Mouse (Mus musculus) gonadal fat pad, adult 2 months (tissue): ENCODE measurements around the gene Tspoap1. TPM values are rescaled to one million over a fixed set of nuclear protein-coding genes. Genes with fewer than 3 reads are reported as not detected.

Experiments used
- DNase-seq: peaks from one replicate; pipeline ENCODE4 v3.0.0-alpha.2; 2012; ENCODE audit warnings: low read depth
- polyA plus RNA-seq: library from polyadenylated mRNA; depleted of rRNA; stranded (reverse); fragments of >200 nt; gene quantifications from 2 replicates; pipeline ENCODE4 v1.2.3, GENCODE M21; 2012; rRNA removed

The Tspoap1 gene
- 2.7 and 3.7 TPM in 2 replicates for polyA plus RNA-seq

GRCm38 (mm10) chr11:87760301-87761081 is at the start of gene Tspoap1:
Gene Tspoap1, plus strand, starts transcription at chr11:87760541.
- DNase-seq = no peak

- DNase-seq = no peak
These were observed 48.2 kb upstream of the Tspoap1 start for GRCm38 (mm10) chr11:87712188-87712587.

GRCm38 (mm10) chr11:87715999-87716398 is 44.3 kb upstream of the Tspoap1 start:
- DNase-seq = no peak

- no peak for DNase-seq
These were observed 40.8 kb upstream of the Tspoap1 start for GRCm38 (mm10) chr11:87719526-87719925.

- DNase-seq = no peak
These were observed 40.0 kb upstream of the Tspoap1 start for GRCm38 (mm10) chr11:87720324-87720723.

- no peak for DNase-seq
These were observed 39.5 kb upstream of the Tspoap1 start for GRCm38 (mm10) chr11:87720839-87721238.

GRCm38 (mm10) chr11:87722168-87722567 is 38.2 kb upstream of the Tspoap1 start:
- DNase-seq = no peak

GRCm38 (mm10) chr11:87722891-87723290 is 37.5 kb upstream of the Tspoap1 start:
- no peak for DNase-seq

GRCm38 (mm10) chr11:87725515-87725914 is 34.8 kb upstream of the Tspoap1 start:
- no peak for DNase-seq

GRCm38 (mm10) chr11:87725964-87726562 is 34.3 kb upstream of the Tspoap1 start:
- no peak for DNase-seq

- DNase-seq = no peak
These were observed 33.3 kb upstream of the Tspoap1 start for GRCm38 (mm10) chr11:87727021-87727420.

GRCm38 (mm10) chr11:87727471-87727870 is 32.9 kb upstream of the Tspoap1 start:
- DNase-seq = no peak

GRCm38 (mm10) chr11:87728850-87729592 is 31.3 kb upstream of the Tspoap1 start:
- DNase-seq = no peak

- no peak for DNase-seq
These were observed 30.7 kb upstream of the Tspoap1 start for GRCm38 (mm10) chr11:87729593-87730185.

- DNase-seq = no peak
These were observed 29.6 kb upstream of the Tspoap1 start for GRCm38 (mm10) chr11:87730652-87731310.

- no peak for DNase-seq
These were observed 26.0 kb upstream of the Tspoap1 start for GRCm38 (mm10) chr11:87734346-87734745.

- DNase-seq = no peak
These were observed 24.6 kb upstream of the Tspoap1 start for GRCm38 (mm10) chr11:87735691-87736090.

GRCm38 (mm10) chr11:87736647-87737134 is 23.6 kb upstream of the Tspoap1 start:
- DNase-seq = no peak

- DNase-seq = peak; percentile 62
These were observed 23.1 kb upstream of the Tspoap1 start, which contains the start of gene Supt4a for GRCm38 (mm10) chr11:87737175-87737740. Gene Supt4a, plus strand, starts transcription at chr11:87737552.

GRCm38 (mm10) chr11:87743691-87744090 is 16.6 kb upstream of the Tspoap1 start:
- DNase-seq = no peak

- no peak for DNase-seq
These were observed 15.4 kb upstream of the Tspoap1 start for GRCm38 (mm10) chr11:87744964-87745363.
